Mouse (Mus musculus) ES-Bruce4 (cell line): Measurements from ENCODE around the gene Tpst1. TPM values are rescaled to one million over a fixed set of nuclear protein-coding genes. Genes with fewer than 3 reads are reported as not detected.

Source experiments
- H3K27ac ChIP-seq: 2 replicates; pipeline ENCODE4 v1.5.1; 2012; ENCODE audit warnings: low read length, inconsistent platforms; ENCODE audit not compliant: insufficient read depth
- H3K27me3 ChIP-seq: 2 replicates; pipeline ENCODE4 v1.6.1; 2012; ENCODE audit warnings: mild to moderate bottlenecking, low read length, inconsistent platforms; ENCODE audit not compliant: control insufficient read depth, poor library complexity, insufficient read depth, severe bottlenecking
- H3K36me3 ChIP-seq: 2 replicates; pipeline ENCODE4 v1.6.1; 2012; ENCODE audit warnings: inconsistent platforms, mild to moderate bottlenecking, low read length, moderate library complexity; ENCODE audit not compliant: control insufficient read depth, poor library complexity, insufficient read depth, severe bottlenecking
- H3K4me1 ChIP-seq: one replicate; pipeline ENCODE4 v1.8.1; 2011; ENCODE audit warnings: low read length; ENCODE audit not compliant: control insufficient read depth, insufficient read depth
- H3K4me3 ChIP-seq: 2 replicates; pipeline ENCODE4 v1.5.1; 2011; ENCODE audit warnings: low read depth, mild to moderate bottlenecking, low read length
- H3K9ac ChIP-seq: 2 replicates; pipeline ENCODE4 v1.6.1; 2012; ENCODE audit warnings: low read depth, mild to moderate bottlenecking, inconsistent platforms; ENCODE audit not compliant: poor library complexity, severe bottlenecking
- H3K9me3 ChIP-seq: replicated peaks from 2 replicates; pipeline ENCODE4 v1.6.1; 2012; ENCODE audit warnings: mild to moderate bottlenecking, low read length, inconsistent platforms; ENCODE audit not compliant: control insufficient read depth, poor library complexity, insufficient read depth, severe bottlenecking
- CTCF ChIP-seq: IDR thresholded peaks from one replicate; pipeline ENCODE4 v1.8.1; 2011; ENCODE audit warnings: low read depth, low read length
- EP300 ChIP-seq: IDR thresholded peaks from 2 replicates; pipeline ENCODE4 v1.6.1; 2011; ENCODE audit warnings: low read depth, low read length; ENCODE audit not compliant: insufficient read depth
- POLR2A ChIP-seq: IDR thresholded peaks from one replicate; pipeline ENCODE4 v1.8.1; 2011; ENCODE audit warnings: low read length; ENCODE audit not compliant: insufficient read depth
- polyA plus RNA-seq: library from polyadenylated mRNA; stranded (reverse); fragments of >200 nt; gene quantifications from 2 replicates; pipeline ENCODE4 v1.2.4, GENCODE M21; 2011; ENCODE audit warnings: low read depth; ENCODE audit not compliant: missing spikeins, insufficient read depth, insufficient read length

Tpst1 gene
- polyA plus RNA-seq, 1 experiment, result 44.8 TPM

DNA sequence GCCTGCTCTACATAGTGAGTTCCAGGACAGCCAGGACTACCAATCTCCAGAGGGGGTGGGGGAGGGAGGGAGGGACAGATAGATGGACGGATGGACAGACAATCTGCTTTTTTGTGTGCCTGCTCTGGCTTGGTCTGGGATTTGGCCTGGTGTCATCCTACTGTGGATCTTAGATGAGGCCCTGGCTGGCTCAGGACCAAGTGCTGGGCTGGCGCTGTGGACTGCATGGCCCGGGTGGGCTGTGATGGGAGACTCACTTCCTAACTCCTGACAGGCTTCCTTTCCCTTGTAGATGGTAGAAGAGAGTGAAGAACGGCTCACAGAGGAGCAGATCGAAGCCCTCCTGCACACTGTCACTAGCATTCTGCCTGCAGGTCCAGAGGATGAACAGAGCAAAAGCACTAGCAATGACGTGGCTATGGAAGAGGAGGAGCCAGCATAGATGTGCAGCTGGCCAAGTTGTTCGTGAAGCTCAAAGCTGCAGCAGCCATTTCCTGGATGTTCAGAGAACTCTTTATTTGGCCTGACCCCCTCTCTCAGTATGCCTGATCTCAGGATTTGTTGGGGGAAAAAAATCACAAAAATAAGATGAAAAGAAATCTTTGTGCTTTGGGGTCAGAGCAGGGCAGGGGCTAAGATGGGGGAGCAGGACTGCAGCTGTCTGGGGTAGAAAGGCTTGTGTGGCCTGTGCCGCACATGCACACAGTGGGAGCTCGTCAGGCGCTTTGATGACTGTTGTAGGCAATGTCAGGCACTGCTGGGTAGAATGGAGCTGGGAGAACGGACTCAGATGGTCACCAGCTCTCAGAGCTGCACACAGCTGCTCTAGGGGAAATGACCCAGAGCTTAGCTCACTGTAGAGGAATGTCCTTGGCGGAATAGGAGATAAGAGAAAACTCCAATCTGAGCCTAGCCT, 13.5 kb upstream of the Tpst1 start:
- H3K36me3 ChIP-seq, result 0 out of 2 replicates have a peak, but pooled peaks cover 3% of the 10 kb centered on the region
- H3K9ac ChIP-seq, result no peak overlapping the region
- H3K27me3 ChIP-seq, result no peaks in the 10 kb centered on the region
- no peaks in the 10 kb centered on the region for H3K4me1 ChIP-seq
- no peaks in the 10 kb centered on the region for H3K9me3 ChIP-seq
- H3K27ac ChIP-seq, result no peak overlapping the region
- no peak overlapping the region for H3K4me3 ChIP-seq
- TF ChIP-seq CTCF, result no peak
- no peak for TF ChIP-seq POLR2A
- no peak for TF ChIP-seq EP300

DNA sequence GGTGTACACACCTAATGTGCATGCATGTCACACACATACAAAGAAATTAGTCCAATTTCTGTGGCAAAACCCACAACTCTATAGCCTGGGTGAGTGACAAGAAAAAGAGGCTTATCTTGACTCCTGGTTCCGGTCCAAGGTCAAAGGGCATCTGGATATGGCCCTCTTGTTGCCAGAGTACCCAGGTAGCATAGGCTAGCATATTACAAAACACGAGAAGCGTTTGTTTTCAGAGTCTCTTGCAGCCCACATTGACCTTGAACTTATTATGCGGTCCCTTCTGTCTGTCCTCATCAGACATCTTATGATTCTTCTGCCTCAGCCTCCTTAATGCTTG, 12.8 kb upstream of the Tpst1 start:
- H3K36me3 ChIP-seq, result 0 out of 2 replicates have a peak, but pooled peaks cover 3% of the 10 kb centered on the region
- H3K27ac ChIP-seq, result no peak overlapping the region
- no peak overlapping the region for H3K4me3 ChIP-seq
- no peaks in the 10 kb centered on the region for H3K27me3 ChIP-seq
- H3K9me3 ChIP-seq, result no peaks in the 10 kb centered on the region
- H3K4me1 ChIP-seq, result no peaks in the 10 kb centered on the region
- TF ChIP-seq POLR2A (no peak), CTCF (no peak), EP300 (no peak)
- no peak overlapping the region for H3K9ac ChIP-seq

DNA sequence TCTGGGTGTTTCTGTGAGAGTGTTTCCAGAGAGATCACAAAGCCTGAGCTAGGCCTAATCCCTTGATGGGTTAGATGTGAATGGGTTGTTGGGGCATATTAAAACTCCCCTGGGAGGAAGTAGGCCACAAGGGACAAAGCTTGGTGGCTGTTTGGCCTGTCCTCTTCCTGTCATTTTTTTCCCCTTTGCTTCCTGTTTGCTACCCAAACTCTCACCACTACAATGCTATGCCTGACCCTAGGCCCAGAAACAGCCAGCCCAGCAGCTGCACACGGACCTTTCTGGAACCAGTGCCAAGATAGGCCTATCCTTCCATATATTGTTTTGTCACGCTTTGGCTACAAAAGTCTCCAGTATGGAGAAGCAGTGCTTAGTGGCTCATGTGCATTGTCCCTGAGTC, 11.0 kb upstream of the Tpst1 start:
- Histone ChIP-seq H3K27me3 (no peaks in the 10 kb centered on the region), H3K36me3 (0 out of 2 replicates have a peak, but pooled peaks cover 3% of the 10 kb centered on the region), H3K9ac (no peak overlapping the region), H3K4me1 (no peaks in the 10 kb centered on the region), H3K27ac (no peak overlapping the region), H3K9me3 (no peaks in the 10 kb centered on the region), H3K4me3 (no peak overlapping the region)
- no peak for TF ChIP-seq CTCF
- TF ChIP-seq POLR2A, result no peak
- TF ChIP-seq EP300, result no peak

DNA sequence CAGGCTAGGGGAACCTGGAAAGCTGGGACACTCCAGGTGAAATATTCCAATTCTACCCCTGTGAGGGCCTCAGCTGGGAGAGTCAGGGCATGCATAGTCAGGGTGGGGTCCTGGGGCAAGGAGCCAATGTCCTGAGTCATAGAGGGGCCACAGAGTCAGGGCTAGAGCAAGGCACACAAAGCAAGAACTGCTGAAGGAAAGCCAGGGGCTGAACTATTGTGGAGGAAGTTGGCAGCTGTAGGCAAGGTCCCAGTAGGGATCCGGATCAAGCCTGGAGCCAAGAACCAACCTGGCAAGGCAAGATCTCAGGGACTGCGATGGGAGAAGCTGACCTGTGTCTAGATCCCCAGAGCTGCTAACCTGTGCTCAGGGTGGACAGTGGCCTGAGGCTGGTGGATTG, 9.4 kb upstream of the Tpst1 start:
- Histone ChIP-seq H3K27ac (no peak overlapping the region), H3K9me3 (no peaks in the 10 kb centered on the region), H3K4me3 (no peak overlapping the region), H3K36me3 (0 out of 2 replicates have a peak, but pooled peaks cover 3% of the 10 kb centered on the region), H3K4me1 (no peaks in the 10 kb centered on the region), H3K27me3 (no peaks in the 10 kb centered on the region), H3K9ac (no peak overlapping the region)
- no peak for TF ChIP-seq POLR2A
- TF ChIP-seq EP300, result no peak
- TF ChIP-seq CTCF, result no peak

DNA sequence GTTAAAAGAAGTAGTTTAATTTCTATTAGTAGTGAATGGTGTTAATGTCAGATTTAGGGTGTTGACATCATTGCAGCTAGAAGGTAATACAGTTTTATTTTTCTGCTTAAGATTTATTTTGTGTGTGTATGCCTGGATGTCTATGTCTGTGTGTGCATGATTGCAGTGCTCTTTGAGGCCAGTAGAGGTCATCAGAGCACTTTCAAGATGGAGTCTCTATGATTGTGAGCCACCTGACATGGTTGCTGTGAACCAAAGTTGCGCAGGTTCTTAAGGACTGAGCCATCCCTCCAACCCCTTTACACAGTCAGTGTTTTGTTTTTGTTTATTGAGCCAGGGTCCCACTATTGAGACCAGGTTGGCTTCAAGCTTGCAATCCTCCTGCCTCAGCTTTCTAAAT, 7.5 kb upstream of the Tpst1 start:
- Histone ChIP-seq H3K9me3 (no peaks in the 10 kb centered on the region), H3K9ac (no peak overlapping the region), H3K27me3 (no peaks in the 10 kb centered on the region), H3K4me1 (no peaks in the 10 kb centered on the region), H3K27ac (no peak overlapping the region), H3K4me3 (no peak overlapping the region), H3K36me3 (no peaks in the 10 kb centered on the region)
- TF ChIP-seq CTCF (peak; percentile 22), POLR2A (no peak)

DNA sequence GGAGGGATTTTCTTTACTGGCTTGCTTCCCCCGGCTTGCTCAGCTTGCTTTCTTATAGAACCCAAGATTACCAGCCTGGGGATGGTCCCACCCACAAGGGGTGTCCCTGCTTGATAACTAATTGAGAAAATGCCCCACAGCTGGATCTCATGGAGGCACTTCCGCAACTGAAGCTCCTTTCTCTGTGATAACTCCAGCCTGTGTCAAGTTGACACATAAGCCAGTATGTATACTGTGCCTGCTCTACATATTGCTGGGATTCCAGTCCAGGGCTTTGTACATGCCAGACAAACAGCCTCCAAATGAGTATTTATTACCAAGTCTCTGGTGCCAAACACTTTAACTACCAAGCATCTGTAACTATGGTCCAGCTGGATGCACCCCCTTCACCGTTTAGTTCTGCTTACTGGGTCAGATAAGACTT, 5.3 kb upstream of the Tpst1 start:
- no peaks in the 10 kb centered on the region for H3K27me3 ChIP-seq
- no peak for TF ChIP-seq POLR2A
- no peak for TF ChIP-seq EP300
- TF ChIP-seq CTCF, result no peak
- no peak overlapping the region for H3K4me3 ChIP-seq
- H3K27ac ChIP-seq, result no peak overlapping the region
- no peaks in the 10 kb centered on the region for H3K4me1 ChIP-seq
- no peak overlapping the region for H3K9ac ChIP-seq
- H3K9me3 ChIP-seq, result no peaks in the 10 kb centered on the region
- H3K36me3 ChIP-seq, result no peaks in the 10 kb centered on the region
